Mouse (Mus musculus): ENCODE measurements around the gene Minar1. TPM values are rescaled to one million over a fixed set of nuclear protein-coding genes. Genes with fewer than 3 reads are reported as not detected.

Gene Minar1
- not detected for polyA plus RNA-seq (2014; fragmentation: Illumina TruSeq; extraction: RNeasy Lipid Tissue Mini Kit (QIAGEN cat#74804); ENCODE audit: insufficient read depth, low read depth, low replicate concordance)

DNA sequence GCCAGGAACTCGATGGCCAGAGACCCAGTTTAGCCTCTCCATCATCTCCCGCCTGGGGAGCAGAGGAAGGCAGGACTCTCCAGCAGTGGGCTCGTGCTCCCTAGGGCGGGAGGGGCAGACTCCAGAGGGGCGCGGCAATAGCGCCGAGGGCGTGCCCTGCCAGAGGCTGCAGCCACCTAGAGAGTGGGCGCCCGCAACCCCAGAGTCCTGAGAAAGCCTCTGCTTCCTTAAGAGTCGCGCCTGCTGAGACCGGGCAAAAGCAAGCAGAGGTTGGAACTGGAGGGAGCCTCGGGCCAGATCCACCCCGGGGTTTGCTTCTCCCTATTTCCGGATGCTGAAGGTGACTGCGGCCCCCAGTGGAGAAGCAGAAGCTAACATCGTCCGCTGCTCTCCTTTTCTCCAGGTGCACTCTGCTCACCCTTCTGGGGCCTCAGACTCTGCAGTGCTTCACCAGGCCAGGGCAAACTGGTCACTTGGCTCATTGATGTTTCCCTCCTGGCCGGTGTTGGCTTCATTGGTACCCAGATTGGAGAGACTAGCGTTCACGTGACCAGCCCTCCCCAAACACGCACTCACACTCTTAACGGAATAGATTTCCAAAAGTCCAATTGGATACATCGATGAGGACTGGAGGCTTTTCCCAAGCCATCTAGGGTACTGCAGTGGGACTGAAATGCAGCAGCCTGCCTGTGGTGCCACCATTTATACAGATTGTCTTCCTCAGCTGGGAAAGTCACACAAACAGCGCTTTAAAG lies at the start of gene Minar1:
TSS of gene Minar1 (minus strand) at position 120 of the 755 bp plus-strand sequence.

Other genes with a start within 250 kb of the Minar1 start
- gene Tmed3, start 81.9 kb upstream of the Minar1 start, polyA plus RNA-seq (2014; fragmentation: Illumina TruSeq; extraction: RNeasy Lipid Tissue Mini Kit (QIAGEN cat#74804); ENCODE audit: insufficient read depth, low read depth, low replicate concordance): 99.7 TPM
- gene Ankrd34c, start 115.3 kb upstream of the Minar1 start, polyA plus RNA-seq (2014; fragmentation: Illumina TruSeq; extraction: RNeasy Lipid Tissue Mini Kit (QIAGEN cat#74804); ENCODE audit: insufficient read depth, low read depth, low replicate concordance): not detected